Mouse (Mus musculus) testis, adult 2 months (tissue): ENCODE measurements at regions not wholly inside any gene's neighbourhood (a gene's known extent, or its start where the extent isn't known, plus 50 kb on each side); places are given as distances from the start of the nearest gene placed in this dataset.

ENCODE experiments used
- CTCF ChIP-seq: fragments of 200-500 bp; IDR thresholded peaks from 2 replicates; pipeline ENCODE4 v1.5.1; 2012; ENCODE audit warnings: low read depth, mild to moderate bottlenecking, inconsistent platforms, low read length, moderate library complexity; ENCODE audit not compliant: control insufficient read depth, insufficient read depth, insufficient replicate concordance
- POLR2A ChIP-seq: fragments of 200-500 bp; IDR thresholded peaks from 2 replicates; pipeline ENCODE4 v1.6.1; 2012; ENCODE audit warnings: low read depth, mild to moderate bottlenecking, inconsistent platforms, low read length, moderate library complexity; ENCODE audit not compliant: control insufficient read depth

GRCm38 (mm10) chr1:105082823-105083550, 273.5 kb downstream of the Rnf152 start:
- no peak for TF ChIP-seq CTCF
- TF ChIP-seq POLR2A, result no peak
